Mouse (Mus musculus): ENCODE results near the gene Foxk1.

Foxk1 gene

DNA sequence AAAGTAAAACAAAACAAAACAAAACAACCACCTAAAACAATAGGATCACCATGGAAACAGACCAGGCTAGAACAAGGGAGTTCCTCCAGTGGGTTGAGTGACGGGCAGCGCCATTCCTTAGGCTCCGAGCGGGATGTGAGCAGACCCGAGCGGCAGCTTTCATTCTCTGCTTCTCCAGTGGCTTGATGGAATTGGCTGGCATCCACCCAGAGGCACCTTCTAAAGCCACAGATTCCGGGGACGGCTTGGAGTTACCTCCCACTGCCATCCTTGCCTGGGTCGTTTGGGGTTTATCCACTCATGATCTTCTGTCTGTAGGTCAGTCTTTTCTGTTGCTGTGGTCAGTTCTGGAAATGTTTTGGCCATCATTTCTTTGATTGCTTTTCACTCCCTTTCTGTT, 19.6 kb downstream of the Foxk1 start:
- no peak for DNase-seq

DNA sequence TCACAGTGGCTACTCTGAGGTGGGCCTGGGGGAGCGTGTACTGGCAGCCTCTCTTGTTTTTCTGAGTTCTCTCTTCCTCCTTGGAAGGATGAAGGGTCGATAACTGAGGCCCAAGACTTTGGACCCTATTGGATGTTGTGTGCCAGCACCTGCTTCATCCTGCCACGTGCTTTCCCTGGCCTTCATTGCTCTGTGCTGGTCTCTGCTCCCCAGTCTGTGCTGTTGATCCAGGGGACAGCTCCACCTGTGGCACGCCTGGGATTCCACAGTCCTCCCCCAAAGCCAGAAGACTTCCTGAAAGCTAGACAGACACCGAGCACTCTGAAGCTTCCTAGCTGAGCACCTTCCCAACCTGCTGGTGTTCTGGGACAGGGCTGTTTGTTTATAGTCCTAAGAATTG, 20.6 kb downstream of the Foxk1 start:
- no peak for DNase-seq

DNA sequence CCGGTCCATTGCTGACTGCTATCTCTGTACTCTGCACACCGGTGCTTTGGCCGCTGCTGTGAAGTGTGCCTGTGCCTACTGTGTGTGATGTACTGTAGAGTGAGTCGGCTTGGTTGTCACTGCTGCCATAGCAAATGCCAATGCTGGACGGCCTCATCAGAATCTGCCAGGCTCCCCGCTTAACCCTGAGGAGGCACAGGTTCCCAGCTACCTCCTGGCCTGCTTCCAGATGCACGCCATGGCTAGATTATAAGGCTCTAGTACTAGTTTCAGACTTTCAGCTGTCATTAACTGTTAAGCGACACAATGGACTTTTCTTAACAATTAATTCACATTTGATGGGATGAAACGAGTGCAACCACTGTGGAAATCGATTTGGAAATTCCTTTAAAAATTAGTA, 21.8 kb downstream of the Foxk1 start:
- DNase-seq, result no peak

DNA sequence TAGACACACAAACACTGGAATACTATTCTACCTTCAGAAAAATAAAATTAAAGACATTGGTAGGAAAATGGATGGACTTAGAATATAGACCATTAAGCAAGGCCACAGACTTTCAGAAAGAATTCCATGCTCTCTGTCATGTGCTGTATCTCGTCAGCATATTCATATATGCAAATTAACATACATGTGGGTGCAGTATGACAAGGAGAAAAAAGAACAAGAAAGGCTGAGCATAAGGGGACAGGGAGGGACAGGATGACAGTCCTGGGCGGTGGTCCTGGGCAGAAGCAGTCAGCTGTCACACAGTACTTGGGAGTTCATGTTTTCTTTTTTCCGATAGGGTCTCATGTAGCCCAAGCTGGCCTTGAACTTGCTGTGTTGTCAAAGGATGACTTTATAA, 22.4 kb downstream of the Foxk1 start:
- no peak for DNase-seq

DNA sequence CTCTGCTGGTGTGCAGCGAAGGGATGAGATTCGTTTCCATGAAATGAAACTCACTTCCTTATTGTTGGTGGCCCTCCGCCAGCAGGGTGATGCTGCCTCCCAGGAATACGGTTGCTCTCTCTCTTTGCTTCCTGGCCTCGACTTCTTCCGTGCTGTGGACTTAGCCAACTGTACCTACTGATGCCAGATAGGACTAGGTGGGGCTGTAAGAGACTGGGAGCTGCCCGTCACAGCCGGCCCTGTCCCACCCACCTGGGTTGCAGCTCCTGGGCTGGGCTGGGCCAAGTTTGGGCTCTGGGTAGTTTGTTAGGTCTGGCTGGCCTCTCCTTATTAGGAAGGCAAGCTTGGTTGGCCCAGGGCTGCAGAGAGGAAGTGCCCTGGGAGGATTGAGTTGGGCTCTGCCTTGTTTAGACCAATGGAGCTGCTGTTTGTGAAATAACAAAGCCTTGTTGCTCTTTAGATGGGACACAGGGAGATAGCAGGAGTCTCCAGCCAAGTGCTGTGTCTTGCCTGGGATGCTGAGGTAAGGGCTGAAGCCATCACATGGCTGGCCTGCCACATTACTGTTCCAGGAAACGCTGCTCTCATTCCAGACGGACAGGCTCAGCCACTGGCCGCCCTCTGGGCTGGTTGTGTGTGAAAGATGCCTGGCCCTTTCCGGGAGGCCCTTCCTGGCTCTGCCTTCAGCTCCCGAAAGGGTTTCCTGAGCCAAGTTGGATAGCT, 23.5 kb downstream of the Foxk1 start:
- DNase-seq, result peak; percentile 80

DNA sequence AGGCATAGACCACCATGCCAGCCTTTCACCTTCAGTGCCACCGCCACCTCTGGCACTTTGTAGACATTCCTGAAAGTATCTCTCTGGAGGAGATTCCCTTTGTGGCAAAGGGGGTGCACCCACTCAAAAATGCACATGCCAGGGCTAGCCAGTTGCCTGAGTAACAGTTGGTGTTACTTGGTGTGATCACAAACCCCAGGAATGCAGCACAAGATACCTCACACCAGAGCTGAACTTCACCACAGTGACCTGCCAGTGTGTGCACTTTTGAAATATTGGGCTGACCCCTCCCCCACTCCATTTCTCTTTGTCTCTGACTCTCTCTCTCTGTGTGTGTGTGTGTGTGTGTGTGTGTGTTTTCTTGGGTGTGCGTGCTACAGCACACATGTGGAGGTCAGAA, 25.2 kb downstream of the Foxk1 start:
- DNase-seq, result no peak

DNA sequence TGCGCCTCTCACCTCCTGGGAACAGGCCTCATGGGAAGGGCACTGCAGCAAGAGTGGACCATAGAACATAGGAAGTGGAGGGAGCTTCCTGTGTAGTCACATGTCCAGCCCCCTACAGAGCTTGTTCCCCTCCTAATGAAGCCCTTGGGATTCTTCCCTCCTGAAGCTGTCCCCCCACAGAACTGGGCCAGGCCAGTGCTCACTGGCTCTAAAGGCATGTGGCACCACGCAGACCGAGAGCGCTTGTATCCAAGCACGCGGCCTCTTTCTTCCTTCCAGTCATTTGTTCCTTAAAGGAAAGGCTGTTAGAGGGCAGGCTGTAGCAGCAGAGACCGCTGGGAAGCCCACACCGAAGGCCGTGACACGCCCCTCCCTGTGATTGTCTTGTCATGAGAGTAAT, 26.6 kb downstream of the Foxk1 start:
- no peak for DNase-seq

DNA sequence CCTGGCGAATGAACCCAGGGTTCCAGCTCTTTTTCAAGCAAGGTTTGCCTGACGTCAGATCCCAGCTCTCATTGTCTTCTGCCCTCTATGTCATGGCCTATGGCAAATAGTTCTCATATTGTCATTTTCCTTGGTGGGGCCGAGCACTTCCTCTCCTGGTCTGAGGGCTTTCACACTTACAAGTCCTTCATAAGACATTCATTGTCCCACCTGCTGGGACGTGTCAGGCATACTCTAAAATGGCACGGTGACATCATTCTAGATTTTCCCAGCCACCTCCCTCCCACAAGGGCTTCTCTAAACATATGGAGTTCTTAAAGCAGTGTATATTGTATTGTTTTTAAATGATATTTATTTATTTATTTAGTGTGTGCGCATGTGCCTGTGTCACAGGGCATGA, 27.4 kb downstream of the Foxk1 start:
- DNase-seq, result no peak

DNA sequence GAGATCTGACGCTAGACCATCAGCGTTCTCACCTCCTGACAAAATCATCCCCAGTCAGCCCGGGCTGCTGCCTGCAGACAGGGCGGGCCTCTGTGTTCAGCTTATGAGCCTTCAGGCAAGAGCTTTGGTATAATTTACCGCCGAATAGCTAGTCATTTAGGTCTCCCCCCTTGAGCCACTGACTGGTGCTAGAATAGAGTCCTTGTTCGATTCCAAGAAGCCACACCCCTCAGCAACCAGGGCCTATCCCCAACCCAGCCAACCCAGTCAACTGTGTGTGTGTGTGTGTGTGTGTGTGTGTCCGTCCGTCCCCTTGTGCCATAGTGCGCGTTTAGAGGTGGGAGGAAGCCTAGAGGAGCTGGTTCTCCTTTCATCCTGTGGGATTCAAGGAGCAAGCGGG, 29.7 kb downstream of the Foxk1 start:
- DNase-seq, result no peak

DNA sequence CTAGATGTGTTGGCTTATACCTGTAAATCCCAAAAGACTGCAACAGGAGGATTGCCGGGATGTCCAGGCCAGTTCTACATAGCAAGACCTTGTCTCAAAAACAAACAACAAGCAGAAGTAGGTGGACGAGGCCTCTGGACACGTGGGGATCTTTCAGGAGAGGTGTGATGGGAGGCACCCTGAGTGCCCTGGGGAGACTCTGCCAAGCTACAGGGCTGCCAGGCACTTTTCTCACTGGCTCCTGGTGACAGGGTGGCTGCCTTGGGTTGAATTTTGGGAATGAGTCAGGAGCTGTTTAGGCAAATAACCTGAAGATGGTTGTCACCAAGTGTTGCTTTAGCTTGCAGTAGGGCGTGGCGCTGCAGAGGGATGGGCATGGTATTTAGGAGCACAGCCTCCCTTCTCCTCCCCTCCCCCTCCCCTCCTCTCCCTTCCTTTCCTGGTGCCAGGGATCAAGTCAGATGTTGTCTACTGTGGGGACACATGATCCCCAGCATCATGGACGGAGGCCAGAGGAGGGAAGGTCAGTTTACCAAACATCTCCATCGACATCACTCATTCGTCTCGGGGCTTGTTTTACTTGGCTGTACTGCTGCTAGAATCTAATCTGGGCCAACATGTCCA, 30.6 kb downstream of the Foxk1 start:
- DNase-seq, result no peak

DNA sequence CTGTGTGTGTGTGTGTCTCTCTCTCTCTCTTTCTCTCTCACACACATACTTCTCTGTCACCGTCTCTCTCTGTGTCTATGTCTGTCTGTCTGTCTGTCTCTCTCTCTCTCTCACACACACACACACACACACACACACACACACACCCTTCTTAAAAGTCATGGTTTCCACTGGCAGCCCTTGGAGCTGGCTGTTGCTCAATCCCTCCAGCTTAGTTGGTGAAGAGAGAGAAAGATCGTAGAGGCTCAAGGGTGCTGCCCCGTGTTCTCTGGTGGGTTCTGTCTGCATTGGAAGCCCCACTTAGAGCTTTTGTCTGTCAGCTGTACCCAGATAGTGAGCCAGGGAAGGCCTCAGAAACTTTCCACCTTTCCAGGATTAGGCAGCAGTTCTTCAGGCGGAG, 31.4 kb downstream of the Foxk1 start:
- no peak for DNase-seq

DNA sequence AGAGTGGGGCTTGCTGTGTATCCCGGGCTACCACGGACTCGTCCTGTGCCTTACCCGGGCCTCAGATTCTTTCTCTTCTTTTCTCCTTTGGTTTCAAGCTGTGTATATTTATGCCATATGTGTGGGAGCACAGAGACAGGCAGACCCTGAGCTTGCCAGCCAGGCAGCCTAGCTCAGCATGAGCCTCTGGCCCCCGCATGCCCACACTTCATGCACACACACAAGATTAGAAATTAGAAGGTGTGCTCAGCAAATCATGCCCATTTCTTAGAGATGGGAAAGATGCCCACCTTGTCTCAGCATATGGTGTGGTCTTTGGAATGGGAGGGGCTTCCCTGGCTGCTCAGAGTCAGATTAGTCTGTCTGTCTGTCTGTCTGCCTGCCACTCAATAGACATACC, 32.8 kb downstream of the Foxk1 start:
- no peak for DNase-seq

DNA sequence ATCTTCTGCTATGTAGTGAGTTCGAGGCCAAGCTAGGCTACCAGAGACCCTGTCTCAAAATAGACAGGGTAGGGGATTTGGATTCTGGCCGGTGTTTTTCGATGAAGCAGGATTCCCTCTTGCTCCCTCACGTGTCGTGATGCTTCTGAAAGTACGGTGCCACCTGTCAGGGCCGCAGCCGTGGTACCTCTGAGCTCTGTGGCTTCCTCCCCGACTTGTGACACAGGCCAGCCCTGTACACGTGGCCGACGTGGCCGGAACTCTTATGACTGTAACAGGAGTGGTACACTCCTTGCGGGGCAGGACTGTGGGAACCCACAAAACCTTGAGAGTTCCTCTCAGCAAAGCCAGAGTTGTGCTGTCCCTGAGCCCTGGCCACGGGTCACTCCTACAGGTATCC, 34.4 kb downstream of the Foxk1 start:
- DNase-seq, result no peak

DNA sequence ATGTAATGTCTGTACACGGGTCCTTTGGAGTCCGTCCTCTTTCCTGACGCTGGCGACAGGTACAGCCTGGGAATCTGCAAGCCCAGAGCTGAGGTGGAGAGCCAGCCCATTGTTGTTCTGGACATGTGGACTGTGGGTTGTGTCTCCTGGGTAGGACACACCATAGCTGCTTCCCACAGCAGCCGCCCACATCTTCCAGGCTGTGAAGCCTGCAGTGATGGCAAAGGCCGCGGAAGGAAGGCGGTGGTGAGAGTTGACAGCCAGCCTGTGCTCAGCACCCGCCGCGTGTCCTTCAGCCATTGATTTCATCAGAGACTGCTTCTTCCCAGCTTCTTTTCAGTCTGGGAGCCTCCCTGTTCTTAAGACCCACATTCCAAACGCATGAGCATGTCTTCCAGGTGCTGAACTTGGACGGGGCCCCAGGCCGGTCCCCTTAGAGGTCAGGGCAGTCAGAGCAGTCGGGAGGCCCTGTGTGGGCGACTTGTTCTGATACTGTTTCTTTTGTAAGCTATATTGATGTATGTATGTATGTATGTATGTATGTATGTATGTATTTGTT, 37.2 kb downstream of the Foxk1 start:
- no peak for DNase-seq

DNA sequence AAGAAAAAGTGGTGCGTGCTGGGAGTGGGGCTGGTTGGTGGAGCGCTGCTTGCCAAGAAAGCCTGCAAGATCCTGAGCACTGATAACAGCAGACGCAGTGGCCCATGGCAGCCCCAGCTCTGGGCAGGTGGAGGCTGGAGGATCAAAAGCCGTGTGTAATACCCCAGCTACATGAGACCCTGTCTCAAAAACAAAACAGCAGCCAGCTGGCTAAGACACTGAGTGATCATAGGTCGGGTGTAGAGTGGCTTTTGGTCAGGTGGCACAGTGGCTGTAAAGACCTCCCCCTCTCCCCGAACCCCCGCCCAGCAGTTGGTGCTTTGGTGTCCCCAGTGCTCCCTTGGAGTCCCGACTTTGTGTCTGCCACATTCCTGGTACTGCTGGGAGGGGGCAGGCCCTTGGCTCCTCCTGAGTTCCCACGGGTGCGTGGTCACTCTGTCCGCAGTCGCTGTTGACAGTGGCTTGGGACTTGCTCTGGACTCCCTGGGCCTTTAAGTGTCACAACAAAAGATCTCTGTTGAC, 38.7 kb downstream of the Foxk1 start:
- peak; percentile 50 for DNase-seq

DNA sequence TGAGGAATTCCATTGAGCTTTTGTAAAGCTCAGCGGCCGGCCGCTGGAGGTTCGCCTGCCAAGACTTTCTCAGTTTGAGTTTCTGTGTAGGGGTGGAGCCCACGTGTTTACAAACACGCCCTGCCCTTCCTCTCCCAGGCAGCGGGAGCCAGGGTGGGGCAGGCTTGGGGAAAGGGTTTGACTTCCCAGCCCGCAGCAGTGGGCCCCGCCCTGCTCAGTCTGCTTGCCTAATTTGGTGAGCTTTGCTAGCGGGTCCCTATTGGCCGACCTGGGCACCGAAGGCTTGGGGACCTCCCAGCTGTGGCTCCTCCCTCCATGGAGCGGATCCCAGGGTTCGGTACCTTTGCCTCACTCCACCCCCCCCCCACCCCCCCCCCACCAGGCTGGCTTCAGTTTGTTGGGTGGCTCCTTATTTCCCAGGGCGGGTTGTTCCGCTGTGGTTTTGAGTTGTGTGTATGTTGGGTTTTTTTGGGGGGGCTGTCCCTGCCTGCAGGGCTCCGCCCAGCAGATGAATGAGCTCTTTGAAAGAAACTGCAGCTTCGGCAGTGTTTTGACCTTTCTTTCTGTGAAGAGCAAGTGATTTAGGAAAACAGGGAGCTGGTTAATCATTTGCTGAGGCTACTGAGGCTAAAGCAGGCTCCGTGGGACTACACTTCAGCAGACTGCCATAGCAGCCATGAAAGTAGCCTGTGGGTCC, 39.3 kb downstream of the Foxk1 start:
- peak; percentile 96 for DNase-seq

DNA sequence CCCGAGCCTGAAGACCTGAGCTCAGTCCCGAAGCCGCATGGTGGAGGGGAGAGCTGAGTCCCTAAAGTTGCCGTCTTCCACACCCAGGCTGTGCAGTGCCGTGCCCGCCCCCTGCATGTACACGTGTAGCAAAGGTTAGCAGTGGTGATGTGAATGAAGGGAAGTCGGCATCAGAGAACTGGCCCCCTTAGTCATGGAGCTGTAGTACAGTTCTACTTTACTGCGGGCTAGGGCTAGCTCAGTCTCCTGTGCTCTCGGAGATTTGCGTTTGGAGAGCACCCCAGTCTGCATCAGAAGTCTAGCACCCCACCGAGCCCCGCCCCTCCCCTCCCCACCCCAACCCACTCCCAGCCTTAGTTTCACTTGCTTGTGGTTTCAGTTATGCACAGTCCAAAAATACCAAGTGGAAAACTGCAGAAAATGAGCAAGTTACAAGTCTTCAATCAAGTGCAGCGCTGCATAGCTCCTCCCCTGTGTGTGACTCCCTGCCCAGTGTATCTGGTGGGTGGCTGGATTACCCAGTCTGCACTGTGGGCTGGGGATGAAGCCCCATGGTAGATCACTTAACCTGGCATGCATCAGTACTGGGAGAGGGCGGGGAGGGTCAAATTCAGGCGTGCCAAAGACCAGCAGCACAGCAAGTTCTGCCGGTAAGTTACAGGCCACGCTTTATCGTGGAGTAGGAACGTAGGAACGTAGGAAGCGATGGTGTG, 40.2 kb downstream of the Foxk1 start:
- no peak for DNase-seq

DNA sequence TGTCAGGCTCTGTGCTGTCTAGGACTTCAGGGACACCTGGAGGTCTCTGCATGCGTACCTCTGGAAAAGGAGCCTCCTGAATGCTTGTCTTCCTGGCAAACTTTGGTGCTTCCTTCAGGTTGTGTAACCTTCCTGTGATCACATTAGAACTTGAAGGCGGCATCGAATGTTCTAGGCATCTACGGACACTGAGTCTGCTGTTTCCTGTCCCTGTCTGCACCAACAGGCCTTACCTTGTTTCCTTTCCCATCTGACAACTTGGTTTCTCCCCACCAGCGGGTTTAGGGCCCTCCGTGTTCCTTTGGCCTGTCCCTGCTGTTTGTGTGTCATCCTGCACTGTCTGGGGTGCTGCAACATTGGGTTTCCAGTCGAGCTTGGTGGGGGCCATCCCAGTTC, 40.7 kb downstream of the Foxk1 start:
- no peak for DNase-seq

DNA sequence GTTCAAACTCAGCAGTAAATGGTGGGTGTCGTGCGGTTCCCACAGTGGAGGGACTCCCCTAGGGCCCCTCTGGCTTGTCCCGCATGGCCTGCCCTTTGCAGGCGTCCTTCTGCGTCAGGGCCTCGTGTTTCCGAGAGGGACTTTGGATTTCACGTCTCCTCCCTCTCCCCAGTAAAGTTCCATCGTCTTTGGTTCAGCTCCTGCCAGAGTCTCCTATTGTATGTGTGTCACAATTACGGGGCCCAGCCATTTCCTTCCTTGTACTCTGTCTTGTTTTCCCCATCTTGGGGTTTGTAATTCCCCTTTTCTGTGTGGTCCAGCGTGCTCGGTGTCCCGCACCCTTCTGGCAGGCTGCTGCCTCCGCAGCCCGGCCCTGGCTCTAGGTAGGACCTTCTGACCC, 42.2 kb downstream of the Foxk1 start:
- DNase-seq, result no peak

DNA sequence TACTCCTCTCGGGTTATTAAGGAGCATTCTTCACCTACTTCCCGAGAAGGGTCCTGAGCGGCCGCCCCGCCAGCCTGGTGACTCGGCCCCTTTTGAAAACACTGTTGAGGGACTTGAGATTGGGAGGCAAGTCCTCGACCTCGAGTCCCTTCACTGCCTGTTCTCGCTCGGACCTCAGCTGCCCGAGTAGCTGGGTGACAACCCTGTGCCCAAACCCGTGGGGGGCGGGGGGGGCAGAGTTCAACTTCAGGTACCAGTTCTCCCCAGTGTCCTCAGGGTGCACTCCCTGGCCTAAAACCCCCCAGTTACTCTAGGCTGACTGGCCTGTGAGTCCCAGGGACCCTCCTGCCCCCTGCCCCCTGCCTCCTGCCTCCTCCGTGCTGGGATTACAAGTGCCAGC, 42.7 kb downstream of the Foxk1 start:
- DNase-seq, result no peak

DNA sequence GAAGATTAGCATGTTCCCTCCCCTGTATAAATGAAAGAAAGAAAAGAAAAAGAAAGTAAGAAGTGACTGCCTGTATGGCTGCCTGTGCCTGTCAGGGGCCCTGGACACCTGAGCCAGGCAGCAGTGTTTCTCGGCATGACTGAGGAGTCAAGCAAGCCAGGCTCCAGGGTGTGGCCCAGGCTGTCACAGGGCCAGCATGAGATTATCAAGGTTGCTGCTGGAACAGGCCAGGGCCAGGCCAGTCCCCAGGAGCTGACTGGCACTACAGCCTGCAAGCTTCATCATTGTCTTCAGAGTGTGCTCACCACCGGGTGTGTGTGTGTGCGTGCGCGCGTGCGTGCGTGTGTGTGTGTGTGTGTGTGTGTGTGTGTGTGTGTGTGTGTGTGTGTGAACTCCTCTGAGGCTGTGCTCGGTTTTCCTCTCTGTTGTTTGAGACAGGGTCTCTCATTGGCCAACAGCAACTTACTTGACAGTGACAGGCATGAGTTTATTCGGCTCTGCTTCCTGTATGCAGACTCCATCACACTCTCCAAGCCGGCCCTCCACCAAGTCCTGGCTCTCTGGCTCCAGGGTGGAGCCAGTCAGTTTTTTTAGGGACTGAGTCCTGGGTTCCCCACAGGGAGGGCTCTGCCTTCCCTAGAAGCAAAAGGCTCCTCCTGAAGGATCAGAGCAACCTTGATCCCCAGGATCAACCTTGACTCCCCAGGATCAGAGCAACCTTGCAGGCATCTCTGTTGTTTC, 43.7 kb downstream of the Foxk1 start:
- no peak for DNase-seq

DNA sequence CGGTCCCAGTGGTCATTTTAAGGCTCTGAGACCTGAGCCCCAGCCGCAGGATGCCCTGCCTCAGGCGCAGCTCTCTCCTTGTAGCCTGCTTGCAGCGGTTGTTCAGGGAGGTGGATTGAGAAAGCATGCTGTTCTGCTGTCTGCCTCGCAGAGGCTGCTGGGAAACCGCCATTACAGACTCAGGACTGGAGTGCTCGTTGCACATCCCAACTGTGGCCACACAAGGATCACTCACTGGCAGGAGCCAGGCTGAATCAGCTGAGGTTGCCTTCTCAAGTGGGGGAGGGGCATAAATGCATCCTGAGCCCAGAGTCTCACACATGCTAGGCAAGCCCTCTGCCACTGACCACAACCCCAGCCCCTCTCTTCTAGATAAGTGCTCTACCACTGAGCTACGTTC, 44.4 kb downstream of the Foxk1 start:
- DNase-seq, result no peak

Data from kidney, postnatal 10 days (tissue).